7 mouse cellular contexts compared by ENCODE assay signal in genomic region chr11:52314102-52314793, GRCm38 (mm10). TPM values are rescaled to one million over a fixed set of nuclear protein-coding genes. Genes with fewer than 3 reads are reported as not detected.
DNase-seq lines count a peak whose midpoint lies in the region; ATAC-seq and TF ChIP-seq lines count a peak whose summit lies in the region.

No protein-coding gene starts in this region.

- TF ChIP-seq CTCF in lung, adult 2 months (IDR thresholded peaks at IDR 0.05; ENCODE audit: insufficient read depth, low read length): peak; percentile 21; the same call in 1 of the 2 replicates

- ATAC-seq in embryonic facial prominence, embryonic 11.5 days (replicated peaks; ENCODE audit: insufficient number of reproducible peaks, low FRiP score, low TSS enrichment, low read depth): no peak
- no peak for ATAC-seq in limb, embryonic 14.5 days (ENCODE audit: low FRiP score, low read depth)
- ATAC-seq in stomach, embryonic 15.5 days (ENCODE audit: insufficient read depth, low FRiP score, low read depth): no peak
- no peak for ATAC-seq in cerebellum, adult (ENCODE audit: insufficient number of reproducible peaks, low FRiP score, low TSS enrichment)

- H3K36me3 ChIP-seq in embryonic facial prominence, embryonic 11.5 days (replicated peaks; ENCODE audit: control insufficient read depth, insufficient read depth, low read depth, low read length): no peaks in the 10 kb centered on the region
- no peaks in the 10 kb centered on the region for H3K36me3 ChIP-seq in limb, embryonic 14.5 days (ENCODE audit: control insufficient read depth, insufficient read depth, low read length)
- no peaks in the 10 kb centered on the region for H3K36me3 ChIP-seq in stomach, embryonic 15.5 days

- 0 out of 2 replicates have a peak overlapping the region, but pooled peaks have one; percentile 2 for H3K4me2 ChIP-seq in embryonic facial prominence, embryonic 11.5 days (ENCODE audit: low read depth, low read length)
- H3K4me2 ChIP-seq in limb, embryonic 14.5 days (replicated peaks; ENCODE audit: low read depth, low read length, severe bottlenecking): 0 out of 2 replicates have a peak overlapping the region, but pooled peaks have one; percentile 5
- H3K4me2 ChIP-seq in stomach, embryonic 15.5 days: 0 out of 2 replicates have a peak overlapping the region, but pooled peaks have one; percentile 23

- no peak overlapping the region for H3K9ac ChIP-seq in embryonic facial prominence, embryonic 11.5 days (replicated peaks; ENCODE audit: low read length)
- H3K9ac ChIP-seq in limb, embryonic 14.5 days (ENCODE audit: low read depth, low read length, severe bottlenecking): no peak overlapping the region
- H3K9ac ChIP-seq in stomach, embryonic 15.5 days: no peak overlapping the region

- H3K27ac ChIP-seq in embryonic facial prominence, embryonic 11.5 days (replicated peaks; ENCODE audit: low read depth, low read length): no peak overlapping the region
- H3K27ac ChIP-seq in limb, embryonic 14.5 days (replicated peaks; ENCODE audit: low read depth, low read length): no peak overlapping the region
- no peak overlapping the region for H3K27ac ChIP-seq in stomach, embryonic 15.5 days

- H3K4me3 ChIP-seq in lung, adult 2 months (replicated peaks; ENCODE audit: extremely low read depth, low read depth, low read length): no peak overlapping the region
- H3K4me3 ChIP-seq in embryonic facial prominence, embryonic 11.5 days (ENCODE audit: low read depth, low read length): no peak overlapping the region
- no peak overlapping the region for H3K4me3 ChIP-seq in limb, embryonic 14.5 days (replicated peaks; ENCODE audit: low read length)
- no peak overlapping the region for H3K4me3 ChIP-seq in stomach, embryonic 15.5 days (replicated peaks)

- no peaks in the 10 kb centered on the region for H3K27me3 ChIP-seq in embryonic facial prominence, embryonic 11.5 days (ENCODE audit: control insufficient read depth, insufficient read depth, low read length)
- no peaks in the 10 kb centered on the region for H3K27me3 ChIP-seq in limb, embryonic 14.5 days (ENCODE audit: control insufficient read depth, insufficient read depth, low read length)
- no peaks in the 10 kb centered on the region for H3K27me3 ChIP-seq in stomach, embryonic 15.5 days (replicated peaks)

- peaks cover 4% of the 10 kb centered on the region for H3K4me1 ChIP-seq in lung, adult 2 months (ENCODE audit: control insufficient read depth, insufficient read depth, low read length)
- H3K4me1 ChIP-seq in embryonic facial prominence, embryonic 11.5 days (ENCODE audit: control insufficient read depth, insufficient read depth, low read length): peaks cover 3% of the 10 kb centered on the region; the same call in 1 of the 2 replicates
- no peaks in the 10 kb centered on the region; the same call in 1 of the 2 replicates for H3K4me1 ChIP-seq in limb, embryonic 14.5 days (ENCODE audit: control insufficient read depth, insufficient read depth, low read length)
- no peaks in the 10 kb centered on the region for H3K4me1 ChIP-seq in stomach, embryonic 15.5 days

- WGBS in lung, adult 2 months: 32% methylated on average over 26 of the region's 26 CpGs
- 13% methylated on average over 26 of the region's 26 CpGs for WGBS in embryonic facial prominence, embryonic 11.5 days
- 18% methylated on average over 26 of the region's 26 CpGs for WGBS in limb, embryonic 14.5 days
- 20% methylated on average over 26 of the region's 26 CpGs for WGBS in stomach, embryonic 15.5 days

- TF ChIP-seq POLR2A in lung, adult 2 months (IDR thresholded peaks at IDR 0.05; ENCODE audit: borderline replicate concordance, extremely low read depth, low read depth, low read length): no peak
- TF ChIP-seq POLR2A in limb, embryonic 14.5 days (IDR thresholded peaks at IDR 0.05; ENCODE audit: borderline replicate concordance, extremely low read depth, insufficient read depth, insufficient read length): no peak

- DNase-seq in lung, adult 2 months: no peak
- no peak for DNase-seq in lung, adult 18-20 months
- peak; percentile 68 for DNase-seq in embryonic facial prominence, embryonic 11.5 days (ENCODE audit: low spot score)
- DNase-seq in limb, embryonic 14.5 days (ENCODE audit: low spot score): no peak
- no peak for DNase-seq in frontal cortex, postnatal 10 days (ENCODE audit: low spot score in 2 of 2)

- H3K9me3 ChIP-seq in embryonic facial prominence, embryonic 11.5 days (replicated peaks; ENCODE audit: control insufficient read depth, low read length): no peaks in the 10 kb centered on the region
- no peaks in the 10 kb centered on the region for H3K9me3 ChIP-seq in limb, embryonic 14.5 days (ENCODE audit: control insufficient read depth, low read length)
- no peaks in the 10 kb centered on the region for H3K9me3 ChIP-seq in stomach, embryonic 15.5 days

RNA-seq across cellular contexts. Expression of gene Tcf7, which starts 31.4 kb away (rescaled TPM):
- polyA plus RNA-seq in lung, adult 2 months (2012; rRNA removed): 26.8 and 30.2 TPM in 2 replicates
- 9.2 and 9.8 TPM in 2 replicates for polyA plus RNA-seq in embryonic facial prominence, embryonic 11.5 days (2014; fragmentation: Nextera tagmentation; extraction: Ambion mirVana)
- 14.0 and 17.6 TPM in 2 replicates for polyA plus RNA-seq in limb, embryonic 14.5 days (2012; rRNA removed)
- 13.2 and 14.4 TPM in 2 replicates for polyA plus RNA-seq in limb, embryonic 14.5 days (2014; fragmentation: Nextera tagmentation; extraction: Ambion mirVana)
- polyA plus RNA-seq in stomach, embryonic 15.5 days (2015; fragmentation: Nextera tagmentation; extraction: Ambion mirVana): 7.5 and 7.6 TPM in 2 replicates

RNA-seq across cellular contexts. Expression of gene Vdac1, which starts 46.4 kb away (rescaled TPM):
- polyA plus RNA-seq in lung, adult 2 months (2012; rRNA removed): 34.1 and 65.1 TPM in 2 replicates
- polyA plus RNA-seq in embryonic facial prominence, embryonic 11.5 days (2014; fragmentation: Nextera tagmentation; extraction: Ambion mirVana): 219 and 222 TPM in 2 replicates
- 157 and 158 TPM in 2 replicates for polyA plus RNA-seq in limb, embryonic 14.5 days (2012; rRNA removed)
- polyA plus RNA-seq in limb, embryonic 14.5 days (2014; fragmentation: Nextera tagmentation; extraction: Ambion mirVana): 207 and 218 TPM in 2 replicates
- 266 and 271 TPM in 2 replicates for polyA plus RNA-seq in stomach, embryonic 15.5 days (2015; fragmentation: Nextera tagmentation; extraction: Ambion mirVana)
